Mouse (Mus musculus): ENCODE measurements around the gene Nexn. TPM values are rescaled to one million over a fixed set of nuclear protein-coding genes. Genes with fewer than 3 reads are reported as not detected.

The Nexn gene
- polyA plus RNA-seq, 1 experiment from 2014 or later, result 2.9 TPM

DNA sequence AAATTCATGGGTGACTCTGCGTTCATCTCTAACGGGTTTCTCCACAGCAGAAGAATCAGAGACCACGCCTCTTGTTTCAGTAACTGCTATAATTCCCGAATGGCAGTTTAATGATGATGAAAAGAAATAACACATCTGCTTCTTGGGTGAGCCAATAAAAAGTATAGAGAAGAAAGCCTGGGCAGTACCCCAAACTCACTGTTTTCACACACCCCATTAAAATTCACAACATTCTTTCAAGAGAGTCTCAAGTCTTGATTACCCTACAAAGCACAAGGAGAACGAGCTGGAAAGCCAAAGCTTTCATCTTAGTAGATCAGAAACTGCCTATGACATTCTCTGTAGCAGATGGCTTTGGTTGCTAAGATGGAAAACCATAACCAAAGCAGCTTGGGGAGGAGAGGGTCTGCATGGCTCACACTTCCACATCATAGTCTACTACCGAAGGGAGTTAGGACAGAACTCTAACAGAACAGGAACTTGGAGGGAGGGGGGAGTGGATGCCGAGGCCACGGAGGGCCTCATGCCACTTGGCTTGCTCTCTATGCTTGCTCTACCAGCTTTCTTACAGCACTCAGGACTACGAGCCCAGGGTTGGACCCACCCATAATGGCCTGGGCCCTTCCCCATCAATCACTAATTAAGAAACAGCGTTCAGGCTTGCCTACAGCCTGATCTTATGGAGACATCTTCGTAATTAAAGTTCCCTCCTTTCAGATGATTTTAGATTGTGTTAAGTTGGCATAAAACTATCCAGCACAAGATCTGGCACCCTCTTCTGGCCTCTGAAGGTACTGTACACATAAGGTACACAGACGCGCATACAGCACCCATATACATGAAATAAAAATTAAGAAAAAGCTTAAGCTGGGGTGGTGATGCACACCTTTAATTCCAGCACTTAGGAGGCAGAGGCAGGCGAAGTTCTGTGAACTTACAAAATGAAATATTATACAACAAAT is 34.5 kb upstream of the Nexn start:
- Histone ChIP-seq H3K4me1 (ENCODE audit: control insufficient read depth, insufficient read depth, low read length) (no peaks in the 10 kb centered on the region), H3K36me3 (ENCODE audit: control insufficient read depth, insufficient read depth, low read length) (peaks cover 9% of the 10 kb centered on the region; the same call in 1 of the 2 replicates), H3K9me3 (ENCODE audit: control insufficient read depth, low read length) (no peaks in the 10 kb centered on the region), H3K27me3 (ENCODE audit: control insufficient read depth, insufficient read depth, low read length) (no peaks in the 10 kb centered on the region), H3K9ac (replicated peaks; ENCODE audit: low read depth, low read length) (no peak overlapping the region), H3K4me2 (ENCODE audit: low read depth, low read length) (no peak overlapping the region), H3K27ac (ENCODE audit: low read depth, low read length) (no peak overlapping the region), H3K4me3 (ENCODE audit: low read depth, low read length) (no peak overlapping the region)
- WGBS, result 82% methylated on average over 14 of the region's 14 CpGs
- no peak for ATAC-seq (ENCODE audit: low read depth)

DNA sequence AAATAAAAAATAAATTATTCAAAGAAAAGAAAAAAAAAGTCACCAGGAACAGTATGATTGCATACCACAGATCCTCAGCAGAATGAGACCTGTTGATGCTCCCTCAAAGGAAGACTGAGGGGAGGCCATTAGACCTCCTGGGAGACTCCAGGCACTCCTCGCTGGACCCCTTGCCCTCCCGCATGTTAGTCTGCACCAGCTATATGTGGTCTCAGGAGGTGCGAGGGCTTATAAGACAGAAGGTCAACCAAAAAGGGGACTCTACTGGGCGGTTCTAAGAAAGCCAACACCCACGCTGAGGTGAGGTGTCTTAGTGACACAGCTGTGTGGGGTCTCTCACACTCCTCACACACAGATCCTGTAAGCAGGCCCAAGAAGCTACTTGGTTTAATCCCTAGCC is 29.7 kb upstream of the Nexn start:
- H3K9ac ChIP-seq (replicated peaks; ENCODE audit: low read depth, low read length), result no peak overlapping the region
- 95% methylated on average over 5 of the region's 5 CpGs for WGBS
- H3K27ac ChIP-seq (ENCODE audit: low read depth, low read length), result no peak overlapping the region
- no peak for ATAC-seq (ENCODE audit: low read depth)
- H3K4me2 ChIP-seq (ENCODE audit: low read depth, low read length), result no peak overlapping the region
- no peaks in the 10 kb centered on the region for H3K27me3 ChIP-seq (ENCODE audit: control insufficient read depth, insufficient read depth, low read length)
- H3K9me3 ChIP-seq (ENCODE audit: control insufficient read depth, low read length), result no peaks in the 10 kb centered on the region
- H3K4me3 ChIP-seq (ENCODE audit: low read depth, low read length), result no peak overlapping the region
- H3K36me3 ChIP-seq (ENCODE audit: control insufficient read depth, insufficient read depth, low read length), result peaks cover 18% of the 10 kb centered on the region
- H3K4me1 ChIP-seq (ENCODE audit: control insufficient read depth, insufficient read depth, low read length), result no peaks in the 10 kb centered on the region

GRCm38 (mm10) chr3:152294400-152294799 is 28.2 kb upstream of the Nexn start:
- Histone ChIP-seq H3K27me3 (ENCODE audit: control insufficient read depth, insufficient read depth, low read length) (no peaks in the 10 kb centered on the region), H3K4me1 (ENCODE audit: control insufficient read depth, insufficient read depth, low read length) (no peaks in the 10 kb centered on the region), H3K27ac (ENCODE audit: low read depth, low read length) (no peak overlapping the region), H3K9me3 (ENCODE audit: control insufficient read depth, low read length) (no peaks in the 10 kb centered on the region), H3K4me3 (ENCODE audit: low read depth, low read length) (no peak overlapping the region), H3K9ac (replicated peaks; ENCODE audit: low read depth, low read length) (no peak overlapping the region), H3K36me3 (ENCODE audit: control insufficient read depth, insufficient read depth, low read length) (peaks cover 18% of the 10 kb centered on the region), H3K4me2 (ENCODE audit: low read depth, low read length) (no peak overlapping the region)
- no peak for ATAC-seq (ENCODE audit: low read depth)
- WGBS, result 76% methylated on average over 3 of the region's 3 CpGs

DNA sequence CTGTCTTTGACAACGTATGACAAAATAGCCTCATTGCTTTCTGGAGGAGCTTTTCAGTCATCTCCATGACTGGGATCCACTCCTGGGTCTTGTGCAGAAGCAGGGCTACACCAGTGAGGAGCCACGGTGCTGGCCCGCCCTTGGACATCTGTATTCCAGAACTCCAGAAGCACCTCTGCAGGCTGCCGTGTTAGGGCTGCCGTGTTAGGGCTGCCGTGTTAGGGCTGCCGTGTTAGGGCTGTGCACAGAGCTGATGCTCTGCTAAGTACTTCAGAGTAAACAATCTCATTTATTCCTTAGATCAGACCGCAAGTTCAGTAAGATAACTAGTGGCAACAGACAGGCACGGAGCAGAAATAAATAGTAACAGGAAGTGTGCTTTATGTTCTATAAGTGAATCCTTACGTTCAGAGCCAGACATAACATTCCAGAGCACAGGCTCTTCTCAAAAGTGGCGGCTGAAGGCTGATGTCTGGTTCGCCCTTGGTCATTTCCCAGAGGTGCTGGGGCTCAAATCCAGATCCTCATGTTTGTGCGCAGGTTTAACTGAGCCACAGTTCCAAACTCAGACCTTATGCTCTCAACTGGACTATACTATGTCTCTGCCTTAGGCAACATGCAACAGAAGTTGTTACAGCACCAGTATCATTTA is 27.5 kb upstream of the Nexn start:
- H3K4me1 ChIP-seq (ENCODE audit: control insufficient read depth, insufficient read depth, low read length), result no peaks in the 10 kb centered on the region
- H3K9ac ChIP-seq (replicated peaks; ENCODE audit: low read depth, low read length), result no peak overlapping the region
- WGBS, result 92% methylated on average over 13 of the region's 13 CpGs
- no peak overlapping the region for H3K27ac ChIP-seq (ENCODE audit: low read depth, low read length)
- no peak for ATAC-seq (ENCODE audit: low read depth)
- no peak overlapping the region for H3K4me2 ChIP-seq (ENCODE audit: low read depth, low read length)
- no peaks in the 10 kb centered on the region for H3K27me3 ChIP-seq (ENCODE audit: control insufficient read depth, insufficient read depth, low read length)
- H3K4me3 ChIP-seq (ENCODE audit: low read depth, low read length), result no peak overlapping the region
- H3K36me3 ChIP-seq (ENCODE audit: control insufficient read depth, insufficient read depth, low read length), result peaks cover 18% of the 10 kb centered on the region
- H3K9me3 ChIP-seq (ENCODE audit: control insufficient read depth, low read length), result no peaks in the 10 kb centered on the region

- H3K27ac ChIP-seq (ENCODE audit: low read depth, low read length), result no peak overlapping the region
- H3K27me3 ChIP-seq (ENCODE audit: control insufficient read depth, insufficient read depth, low read length), result no peaks in the 10 kb centered on the region
- no peaks in the 10 kb centered on the region for H3K9me3 ChIP-seq (ENCODE audit: control insufficient read depth, low read length)
- H3K4me1 ChIP-seq (ENCODE audit: control insufficient read depth, insufficient read depth, low read length), result no peaks in the 10 kb centered on the region
- H3K36me3 ChIP-seq (ENCODE audit: control insufficient read depth, insufficient read depth, low read length), result peaks cover 23% of the 10 kb centered on the region
- 85% methylated on average over 6 of the region's 6 CpGs for WGBS
- H3K9ac ChIP-seq (replicated peaks; ENCODE audit: low read depth, low read length), result no peak overlapping the region
- H3K4me2 ChIP-seq (ENCODE audit: low read depth, low read length), result no peak overlapping the region
- no peak for ATAC-seq (ENCODE audit: low read depth)
- no peak overlapping the region for H3K4me3 ChIP-seq (ENCODE audit: low read depth, low read length)
These were observed 25.7 kb upstream of the Nexn start for GRCm38 (mm10) chr3:152291895-152292294.

DNA sequence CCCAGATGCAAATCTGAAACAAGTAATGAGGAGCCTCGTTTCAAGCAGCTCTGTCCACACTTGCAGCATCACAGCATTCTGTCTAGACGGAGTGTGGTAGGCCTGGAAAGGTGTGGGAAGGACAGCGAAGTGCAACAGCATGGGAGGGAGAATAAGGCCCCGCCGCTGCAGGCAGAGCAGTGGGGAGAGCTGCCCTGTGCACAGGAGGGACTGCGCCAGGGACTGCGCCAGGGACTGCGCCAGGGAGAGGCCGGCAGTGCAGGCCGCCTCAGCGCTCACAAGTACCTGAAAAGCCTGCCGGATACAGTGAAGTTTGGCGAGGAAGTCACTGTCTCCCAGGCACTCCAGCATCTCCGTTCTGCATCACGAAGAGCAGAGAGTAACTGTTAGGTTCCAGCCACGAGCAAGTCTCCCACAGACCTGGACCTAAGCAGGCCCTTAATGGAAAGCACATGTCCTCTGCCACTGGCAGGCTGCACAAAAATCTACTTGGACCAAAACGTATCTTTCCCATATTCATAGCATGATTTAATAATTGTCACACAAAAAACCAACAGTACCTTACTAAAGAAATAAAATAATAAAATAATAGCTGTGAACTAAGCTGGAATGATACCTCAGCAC is 24.1 kb upstream of the Nexn start:
- Histone ChIP-seq H3K4me1 (ENCODE audit: control insufficient read depth, insufficient read depth, low read length) (no peaks in the 10 kb centered on the region), H3K27me3 (ENCODE audit: control insufficient read depth, insufficient read depth, low read length) (no peaks in the 10 kb centered on the region), H3K4me3 (ENCODE audit: low read depth, low read length) (no peak overlapping the region), H3K27ac (ENCODE audit: low read depth, low read length) (no peak overlapping the region), H3K9ac (replicated peaks; ENCODE audit: low read depth, low read length) (no peak overlapping the region), H3K9me3 (ENCODE audit: control insufficient read depth, low read length) (no peaks in the 10 kb centered on the region), H3K4me2 (ENCODE audit: low read depth, low read length) (no peak overlapping the region), H3K36me3 (ENCODE audit: control insufficient read depth, insufficient read depth, low read length) (peaks cover 15% of the 10 kb centered on the region)
- no peak for ATAC-seq (ENCODE audit: low read depth)
- 90% methylated on average over 17 of the region's 17 CpGs for WGBS

DNA sequence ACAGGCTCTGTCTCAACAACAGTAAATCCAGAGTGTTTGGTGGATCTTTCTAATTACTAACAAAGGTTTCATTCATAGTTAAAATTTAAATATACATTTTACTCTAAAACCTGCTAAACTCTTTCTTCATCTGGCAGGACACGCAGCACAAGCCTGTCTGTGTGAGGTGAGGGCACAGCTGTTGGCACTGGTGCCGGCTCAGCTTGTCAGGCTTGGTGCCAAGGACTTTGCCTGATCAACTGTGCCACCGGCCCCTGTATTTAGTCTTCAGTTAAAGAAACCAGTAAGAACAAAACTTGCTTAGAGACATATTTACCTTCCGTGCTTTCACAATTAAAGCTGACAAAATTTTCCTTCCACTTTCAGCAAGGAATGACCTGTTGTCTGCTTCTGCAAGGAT is 22.6 kb upstream of the Nexn start:
- Histone ChIP-seq H3K4me3 (ENCODE audit: low read depth, low read length) (no peak overlapping the region), H3K27ac (ENCODE audit: low read depth, low read length) (no peak overlapping the region), H3K9ac (replicated peaks; ENCODE audit: low read depth, low read length) (no peak overlapping the region), H3K4me1 (ENCODE audit: control insufficient read depth, insufficient read depth, low read length) (no peaks in the 10 kb centered on the region), H3K27me3 (ENCODE audit: control insufficient read depth, insufficient read depth, low read length) (no peaks in the 10 kb centered on the region), H3K36me3 (ENCODE audit: control insufficient read depth, insufficient read depth, low read length) (peaks cover 19% of the 10 kb centered on the region), H3K9me3 (ENCODE audit: control insufficient read depth, low read length) (no peaks in the 10 kb centered on the region), H3K4me2 (ENCODE audit: low read depth, low read length) (no peak overlapping the region)
- 71% methylated on average over 4 of the region's 4 CpGs for WGBS
- no peak for ATAC-seq (ENCODE audit: low read depth)

DNA sequence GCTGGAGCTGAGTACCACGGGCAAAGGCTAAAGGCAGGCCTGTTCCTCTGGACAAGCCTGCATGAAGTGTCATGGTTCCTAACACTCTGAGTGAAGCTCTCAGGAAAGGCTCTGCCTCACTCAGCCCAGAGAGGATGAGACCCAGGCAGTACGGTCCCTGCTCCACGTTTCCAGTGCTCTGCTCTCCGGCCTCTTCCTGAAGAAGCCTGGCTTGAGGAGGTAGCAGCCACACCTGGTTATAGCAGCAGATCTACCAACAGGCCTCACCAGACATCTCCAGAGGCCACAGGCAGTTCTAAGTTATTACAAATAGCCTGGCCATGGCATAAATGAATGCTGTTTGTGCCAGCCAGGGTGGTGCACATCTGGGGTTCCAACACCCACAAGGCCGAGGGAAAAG is 22.1 kb upstream of the Nexn start:
- H3K9ac ChIP-seq (replicated peaks; ENCODE audit: low read depth, low read length), result no peak overlapping the region
- no peak overlapping the region for H3K4me3 ChIP-seq (ENCODE audit: low read depth, low read length)
- no peaks in the 10 kb centered on the region for H3K4me1 ChIP-seq (ENCODE audit: control insufficient read depth, insufficient read depth, low read length)
- H3K9me3 ChIP-seq (ENCODE audit: control insufficient read depth, low read length), result no peaks in the 10 kb centered on the region
- H3K36me3 ChIP-seq (ENCODE audit: control insufficient read depth, insufficient read depth, low read length), result peaks cover 19% of the 10 kb centered on the region
- ATAC-seq (ENCODE audit: low read depth), result no peak
- H3K27me3 ChIP-seq (ENCODE audit: control insufficient read depth, insufficient read depth, low read length), result no peaks in the 10 kb centered on the region
- no peak overlapping the region for H3K27ac ChIP-seq (ENCODE audit: low read depth, low read length)
- no peak overlapping the region for H3K4me2 ChIP-seq (ENCODE audit: low read depth, low read length)
- WGBS, result 97% methylated on average over 5 of the region's 5 CpGs

GRCm38 (mm10) chr3:152287810-152288209 is 21.7 kb upstream of the Nexn start:
- H3K9me3 ChIP-seq (ENCODE audit: control insufficient read depth, low read length), result no peaks in the 10 kb centered on the region
- no peak for ATAC-seq (ENCODE audit: low read depth)
- no peak overlapping the region for H3K4me3 ChIP-seq (ENCODE audit: low read depth, low read length)
- no peaks in the 10 kb centered on the region for H3K4me1 ChIP-seq (ENCODE audit: control insufficient read depth, insufficient read depth, low read length)
- H3K9ac ChIP-seq (replicated peaks; ENCODE audit: low read depth, low read length), result no peak overlapping the region
- no peak overlapping the region for H3K4me2 ChIP-seq (ENCODE audit: low read depth, low read length)
- H3K36me3 ChIP-seq (ENCODE audit: control insufficient read depth, insufficient read depth, low read length), result peaks cover 23% of the 10 kb centered on the region
- H3K27me3 ChIP-seq (ENCODE audit: control insufficient read depth, insufficient read depth, low read length), result no peaks in the 10 kb centered on the region
- WGBS, result 88% methylated on average over 9 of the region's 9 CpGs
- no peak overlapping the region for H3K27ac ChIP-seq (ENCODE audit: low read depth, low read length)
